Mouse (Mus musculus): ENCODE measurements around the gene Ppm1h.

DNA sequence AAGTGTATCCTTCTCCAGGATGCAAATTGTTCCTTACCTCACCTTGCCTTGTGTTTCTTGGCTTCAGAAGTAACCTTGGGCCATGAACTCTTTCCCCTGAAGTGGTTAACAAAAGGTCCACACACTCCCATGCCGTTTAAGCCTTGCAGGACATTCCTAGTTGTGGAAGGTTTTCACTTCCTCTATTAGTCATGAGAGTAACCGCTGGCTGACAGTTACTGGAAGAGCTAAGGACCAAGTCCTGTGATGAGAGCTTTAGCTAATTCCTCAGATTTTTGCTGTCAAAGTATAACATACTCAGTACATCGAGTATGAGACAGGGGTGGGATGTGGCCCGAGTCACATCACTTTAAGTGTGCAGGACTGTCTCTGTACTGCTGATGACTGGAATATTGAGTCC is 204.1 kb downstream of the Ppm1h start:
- TF ChIP-seq CTCF (conservative IDR thresholded peaks at IDR 0.05 in 1 of 2, IDR thresholded peaks at IDR 0.05 in 1 of 2; ENCODE audit: low read depth in 2 of 2, low read length in 2 of 2) (no peak), POLR2A (IDR thresholded peaks at IDR 0.05; ENCODE audit: low read depth, low read length) (no peak), ZMIZ1 (IDR thresholded peaks at IDR 0.05; ENCODE audit: low read depth, low read length) (no peak), MEF2A (IDR thresholded peaks at IDR 0.05; ENCODE audit: borderline replicate concordance, low read depth, low read length) (no peak), CHD2 (IDR thresholded peaks at IDR 0.05; ENCODE audit: low read length) (no peak), JUND (conservative IDR thresholded peaks at IDR 0.05; ENCODE audit: low read depth, low read length) (no peak), UBTF (IDR thresholded peaks at IDR 0.05; ENCODE audit: low read depth, low read length) (no peak), TBP (conservative IDR thresholded peaks at IDR 0.05; ENCODE audit: low read depth, low read length) (no peak)
